ENCODE assay signal across 20 mouse cellular contexts in the genomic region with DNA sequence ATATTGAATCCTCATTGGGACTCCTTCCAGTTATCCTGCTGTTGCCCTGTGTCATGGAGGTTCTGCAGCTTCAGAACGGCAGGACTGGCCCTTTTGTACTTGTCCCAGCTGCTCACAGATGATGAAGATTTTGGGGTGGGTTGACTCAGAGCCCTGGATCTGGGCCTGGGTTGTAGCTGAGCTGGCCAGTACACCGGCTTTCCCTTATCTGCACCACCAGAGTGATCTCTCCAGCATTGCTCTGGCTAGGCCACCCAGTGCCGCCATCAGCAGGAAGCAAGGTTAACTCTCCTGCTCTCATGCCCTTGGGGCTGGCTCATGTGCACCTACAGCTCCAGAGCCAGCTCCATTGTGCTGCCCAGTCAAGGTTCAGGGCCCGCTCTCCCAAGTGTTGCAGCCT. TPM values are rescaled to one million over a fixed set of nuclear protein-coding genes. Genes with fewer than 3 reads are reported as not detected.
DNase-seq lines count a peak whose midpoint lies in the region; ATAC-seq lines count a peak whose summit lies in the region.
"Had no signal": no experiment of that assay in that cellular context is flagged by ENCODE, and none has a peak within 500 bp of the region (broad histone marks: within the 10 kb centered on the region; RNA-seq: fewer than 3 reads in every experiment).

No protein-coding gene starts in this region.

- ATAC-seq in liver, embryonic 12.5 days: peak; percentile 66
- no peak for ATAC-seq in CD4-positive, CD25-positive, alpha-beta regulatory T cell, adult 4 months
- ATAC-seq: Patski had no signal

- WGBS in liver, embryonic 12.5 days (ENCODE audit: insufficient replicate concordance): 24% methylated on average over 4 of the region's 4 CpGs

- no peak overlapping the region for H3K4me3 ChIP-seq in liver, embryonic 12.5 days
- H3K4me3 ChIP-seq: hindbrain, embryonic 12.5 days; limb, embryonic 12.5 days had no signal

- H3K27me3 ChIP-seq in liver, embryonic 12.5 days (replicated peaks): no peaks in the 10 kb centered on the region
- H3K27me3 ChIP-seq: hindbrain, embryonic 12.5 days; limb, embryonic 12.5 days; Patski had no signal

- DNase-seq in heart, adult 11 months: peak; percentile 97
- no peak for DNase-seq in heart, adult 8-10 months (ENCODE audit: low spot score)
- DNase-seq in lung, postnatal 36 days: peak; percentile 39
- DNase-seq in lung, postnatal 14 days: no peak
- peak; percentile 88 for DNase-seq in Muller cell, postnatal 12 days (ENCODE audit: inconsistent ontology term)
- DNase-seq in thymus, postnatal 14 days: no peak
- DNase-seq: adrenal gland, adult 8-10 months; B cell, adult 2 months; cerebellum, adult 11 months; gastrocnemius, postnatal 10 days; kidney, adult 8-10 months; retina, postnatal 1 day; thymus, postnatal 4 days had no signal

- H3K9me3 ChIP-seq in liver, embryonic 12.5 days (replicated peaks): no peaks in the 10 kb centered on the region
- H3K9me3 ChIP-seq: hindbrain, embryonic 12.5 days; limb, embryonic 12.5 days had no signal

- H3K9ac ChIP-seq in liver, embryonic 12.5 days: peak overlapping the region; percentile 19; the same call in 1 of the 2 replicates
- H3K9ac ChIP-seq: hindbrain, embryonic 12.5 days; limb, embryonic 12.5 days had no signal

- no peaks in the 10 kb centered on the region for H3K36me3 ChIP-seq in liver, embryonic 12.5 days
- H3K36me3 ChIP-seq: hindbrain, embryonic 12.5 days had no signal

- H3K4me2 ChIP-seq in liver, embryonic 12.5 days: peak overlapping the region; percentile 50
- H3K4me2 ChIP-seq: hindbrain, embryonic 12.5 days; limb, embryonic 12.5 days had no signal

- peaks cover 74% of the 10 kb centered on the region for H3K4me1 ChIP-seq in liver, embryonic 12.5 days
- H3K4me1 ChIP-seq: hindbrain, embryonic 12.5 days had no signal

- H3K27ac ChIP-seq in liver, embryonic 12.5 days: peak overlapping the region; percentile 83
- H3K27ac ChIP-seq: hindbrain, embryonic 12.5 days; limb, embryonic 12.5 days; macrophage had no signal

RNA-seq across cellular contexts. Expression of a gene that starts 15.3 kb away (rescaled TPM):
- total RNA-seq in heart, adult 8-10 months (2022): 100 to 1,000 TPM; 336 to 404 (median 350) TPM
- polyA plus RNA-seq in liver, embryonic 12.5 days (2016; fragmentation: Nextera tagmentation; extraction: Ambion mirVana): 29.1 and 29.5 TPM in 2 replicates
- not detected for polyA plus RNA-seq in CD4-positive, CD25-positive, alpha-beta regulatory T cell, adult 4 months (2017; shearing (Covaris generic))
- polyA plus RNA-seq: macrophage had no signal

RNA-seq across cellular contexts. Expression of a gene that starts 55.2 kb away (rescaled TPM):
- total RNA-seq in heart, adult 8-10 months (2022): not detected
- not detected in 2 replicates for polyA plus RNA-seq in liver, embryonic 12.5 days (2016; fragmentation: Nextera tagmentation; extraction: Ambion mirVana)
- polyA plus RNA-seq in CD4-positive, CD25-positive, alpha-beta regulatory T cell, adult 4 months (2017; shearing (Covaris generic)): not detected
- total RNA-seq: adrenal gland, adult 8-10 months; gastrocnemius, postnatal 10 days; layer of hippocampus, postnatal 14 days had no signal
- polyA plus RNA-seq: hindbrain, embryonic 12.5 days; limb, embryonic 12.5 days; macrophage had no signal

Comparison
In these comparisons a context has a peak if more than half of its experiments do, and no peak if none do; other contexts are left out.
1. DNase-seq: peak in heart, adult 11 months (single experiment), lung, postnatal 36 days (single experiment) and Muller cell, postnatal 12 days (single experiment); none in heart, adult 8-10 months (single experiment), lung, postnatal 14 days (single experiment) and thymus, postnatal 14 days (single experiment).
2. RNA of a gene that starts 15.3 kb away (polyA plus RNA-seq): 29.1 to 29.5 TPM in liver, embryonic 12.5 days; not detected in CD4-positive, CD25-positive, alpha-beta regulatory T cell, adult 4 months; every median in the first group is over 10 times any median in the second.